Mouse (Mus musculus) urinary bladder, adult 18-20 months (tissue): ENCODE results near the gene 4930539E08Rik.

Experiments used
- DNase-seq, 2 experiments: peaks; one replicate each; pipeline ENCODE4 v3.0.0; 2022; ENCODE audit warnings: low spot score in 2 of 2, mixed read lengths in 2 of 2

The 4930539E08Rik gene

GRCm38 (mm10) chr17:28930392-28931074 is 15.4 kb upstream of the 4930539E08Rik start:
- peak; percentile 67 to 69 for DNase-seq

- DNase-seq = no peak
These were observed 14.2 kb upstream of the 4930539E08Rik start for GRCm38 (mm10) chr17:28929369-28929768.

GRCm38 (mm10) chr17:28928004-28928403 is 12.9 kb upstream of the 4930539E08Rik start:
- DNase-seq = no peak

GRCm38 (mm10) chr17:28926866-28927635 is 11.9 kb upstream of the 4930539E08Rik start:
- DNase-seq = peak in 1 of 2 experiments; percentile 18

GRCm38 (mm10) chr17:28926380-28926779 is 11.3 kb upstream of the 4930539E08Rik start:
- peak in 1 of 2 experiments; percentile 71 for DNase-seq

DNA sequence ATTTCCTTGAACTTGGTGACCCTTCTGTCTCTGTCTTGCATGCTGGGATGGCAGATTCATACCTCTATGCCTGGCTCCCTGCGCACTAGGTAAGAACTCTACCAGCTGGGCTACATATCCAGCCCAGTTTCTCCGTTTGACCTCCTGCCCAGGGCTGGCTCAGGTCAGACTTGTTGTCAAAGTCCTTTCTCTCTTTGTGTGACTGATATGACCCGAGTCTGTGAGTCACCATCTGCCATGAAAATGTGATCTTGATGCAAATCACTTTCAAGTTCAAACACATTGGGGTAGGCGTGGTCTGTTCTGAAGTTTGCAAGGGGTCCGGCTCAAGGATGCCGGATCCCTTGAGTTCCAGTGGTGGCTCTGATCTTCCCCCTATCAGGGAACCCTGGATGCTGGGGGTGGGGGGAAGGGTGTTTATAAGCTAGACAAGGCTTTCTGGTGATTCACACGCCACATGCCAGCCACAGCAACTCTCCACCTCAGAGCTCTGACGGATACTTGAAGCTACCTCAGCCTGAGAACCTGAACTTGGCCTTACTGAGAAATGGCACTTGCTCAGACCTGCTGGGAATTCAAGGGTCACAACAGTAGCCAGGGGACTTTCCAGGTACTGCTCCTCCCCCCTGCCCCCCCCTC is 10.0 kb upstream of the 4930539E08Rik start:
- DNase-seq = peak in 1 of 2 experiments; percentile 53

- no peak for DNase-seq
These were observed 7.0 kb upstream of the 4930539E08Rik start for GRCm38 (mm10) chr17:28922096-28922495.

DNA sequence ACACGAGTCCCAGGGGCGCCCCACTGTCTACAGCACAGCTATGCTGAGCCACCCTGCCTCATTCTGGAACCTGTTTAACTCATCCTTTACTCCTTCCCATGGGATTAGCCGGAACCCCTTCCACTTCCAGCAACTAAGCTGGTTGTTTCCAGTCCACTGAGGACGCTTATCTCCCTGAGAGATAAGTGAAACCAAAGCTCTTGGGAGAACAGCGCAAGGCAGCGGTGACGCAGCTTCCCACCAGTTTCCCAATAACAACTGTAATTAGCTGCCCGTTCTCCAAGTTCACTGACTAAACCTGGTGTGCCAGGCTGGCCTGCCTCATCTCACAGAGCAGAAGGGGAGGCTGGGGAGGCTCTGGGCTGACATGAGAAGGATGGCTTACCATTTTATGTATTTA is 6.0 kb upstream of the 4930539E08Rik start:
- no peak for DNase-seq

GRCm38 (mm10) chr17:28916520-28916919 is 1.4 kb upstream of the 4930539E08Rik start:
- DNase-seq = no peak

- DNase-seq = no peak
These were observed 1.2 kb downstream of the 4930539E08Rik start for GRCm38 (mm10) chr17:28913940-28914339.

DNA sequence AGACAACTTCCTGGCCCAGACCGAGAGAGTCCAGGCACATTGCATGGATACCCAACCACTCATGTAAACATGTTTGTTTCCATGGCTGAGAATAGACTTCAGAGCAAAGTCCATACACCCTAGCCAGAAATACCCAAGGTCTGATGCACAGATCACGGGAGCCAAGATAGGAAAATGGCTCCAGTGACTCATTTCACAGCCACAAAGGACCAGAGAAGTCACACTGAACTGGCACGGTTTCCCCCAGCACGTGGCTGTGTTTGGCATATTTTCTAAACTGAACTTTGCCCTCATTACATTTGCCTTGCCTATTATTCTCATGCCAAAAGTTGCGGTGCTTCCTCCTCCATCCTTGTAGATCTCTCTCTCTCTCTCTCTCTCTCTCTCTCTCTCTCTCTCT is 1.9 kb downstream of the 4930539E08Rik start:
- DNase-seq = no peak

DNA sequence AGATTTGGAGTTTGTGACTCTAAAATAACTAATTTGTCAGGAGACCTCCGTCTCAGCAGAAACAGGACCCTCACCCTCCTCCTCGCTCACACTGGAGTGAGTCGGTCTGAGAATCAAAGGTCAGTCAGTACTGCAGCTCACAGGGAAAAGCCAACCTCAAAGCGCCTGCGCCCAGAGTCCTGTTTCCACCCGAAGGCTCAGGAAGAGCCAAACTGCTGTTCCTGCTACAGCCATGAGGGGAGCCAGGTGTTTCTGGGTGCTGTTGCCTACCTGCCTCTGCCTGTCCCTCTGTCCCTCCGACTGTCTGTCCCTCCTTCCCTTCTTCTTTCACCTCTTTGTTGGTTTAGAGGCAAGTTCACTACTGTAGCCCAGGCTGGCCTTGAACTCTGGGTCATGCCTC is 5.0 kb downstream of the 4930539E08Rik start:
- DNase-seq = no peak

DNA sequence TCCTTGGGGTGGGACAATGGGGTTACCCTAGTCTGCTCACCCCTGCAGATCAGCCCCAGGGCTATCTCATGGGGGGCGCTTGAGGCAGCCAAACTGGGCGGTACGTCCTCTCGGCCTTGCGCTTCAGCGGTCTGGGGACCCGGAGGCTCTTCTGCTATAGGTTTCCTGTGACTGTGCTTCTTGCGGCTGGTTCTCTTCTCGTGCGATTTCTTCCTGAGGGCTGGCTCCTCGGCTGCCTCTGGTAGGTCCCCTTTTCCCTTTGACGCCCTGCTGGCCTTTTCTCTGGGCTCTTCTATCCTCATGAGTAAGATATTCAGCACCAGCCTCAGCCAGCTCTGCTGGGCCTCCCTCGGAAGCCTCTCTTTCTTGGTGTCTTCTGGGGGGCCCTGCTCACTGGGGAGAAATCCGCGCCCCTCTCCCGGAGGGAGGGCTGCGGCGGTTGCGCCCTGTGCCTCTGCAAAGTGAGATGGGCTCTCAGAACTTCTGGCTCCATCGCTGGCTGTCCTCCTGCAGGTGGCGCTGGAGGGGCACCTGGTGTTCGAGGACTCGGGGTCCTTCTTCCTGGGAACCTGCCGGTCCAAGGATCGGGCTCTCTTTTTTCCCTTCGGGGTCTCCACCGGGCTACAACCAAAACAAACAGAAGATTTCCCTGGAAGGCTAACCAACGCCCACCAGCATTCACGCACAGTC is 5.7 kb downstream of the 4930539E08Rik start:
- no peak for DNase-seq

DNA sequence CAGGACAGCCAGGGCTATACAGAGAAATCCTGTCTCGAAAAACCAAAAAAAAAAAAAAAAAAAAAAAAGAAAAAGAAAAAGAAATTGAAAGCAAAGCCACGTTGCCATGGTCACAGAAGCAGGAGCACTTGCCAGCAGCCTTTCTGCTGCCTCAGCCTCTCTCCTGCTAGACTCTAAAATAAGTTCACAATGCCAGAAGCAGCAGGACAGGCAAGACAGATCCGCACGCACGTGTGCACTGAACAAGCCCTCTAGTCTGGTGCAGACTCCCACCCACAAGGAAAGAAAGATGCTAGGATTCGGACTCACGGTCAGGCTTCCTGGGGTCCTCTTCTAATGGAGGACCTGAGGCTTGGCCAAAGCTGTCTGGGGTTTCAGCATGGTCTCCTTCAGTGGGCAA is 7.2 kb downstream of the 4930539E08Rik start:
- DNase-seq = no peak

- no peak for DNase-seq
These were observed 9.7 kb downstream of the 4930539E08Rik start for GRCm38 (mm10) chr17:28905377-28905916.

- peak in 1 of 2 experiments; percentile 64 for DNase-seq
These were observed 10.4 kb downstream of the 4930539E08Rik start for GRCm38 (mm10) chr17:28904546-28905376.

DNA sequence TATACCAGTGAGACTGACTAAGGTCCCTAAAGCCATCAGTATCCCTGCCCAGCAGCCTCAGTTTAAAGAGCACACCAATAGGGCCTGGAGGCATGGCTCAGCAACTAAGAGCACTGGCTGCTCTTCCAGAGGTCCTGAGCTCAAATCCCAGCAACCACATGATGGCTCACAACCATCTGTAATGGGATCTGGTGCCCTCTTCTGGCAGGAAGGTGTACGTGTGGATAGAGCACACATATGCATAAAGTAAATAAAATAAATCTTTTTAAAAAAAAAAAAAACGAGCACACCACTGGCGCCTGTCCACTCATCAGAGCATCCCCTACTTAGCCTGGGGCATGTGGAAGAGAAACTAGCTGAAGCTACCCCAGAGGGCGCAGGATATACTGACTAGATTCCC is 13.6 kb downstream of the 4930539E08Rik start:
- DNase-seq = no peak

GRCm38 (mm10) chr17:28899427-28899826 is 15.7 kb downstream of the 4930539E08Rik start:
- no peak for DNase-seq

GRCm38 (mm10) chr17:28898249-28898648 is 16.9 kb downstream of the 4930539E08Rik start:
- DNase-seq = no peak

- no peak for DNase-seq
These were observed 17.3 kb downstream of the 4930539E08Rik start for GRCm38 (mm10) chr17:28897817-28898216.
